11 mouse cellular contexts compared by ENCODE assay signal in the genomic region with DNA sequence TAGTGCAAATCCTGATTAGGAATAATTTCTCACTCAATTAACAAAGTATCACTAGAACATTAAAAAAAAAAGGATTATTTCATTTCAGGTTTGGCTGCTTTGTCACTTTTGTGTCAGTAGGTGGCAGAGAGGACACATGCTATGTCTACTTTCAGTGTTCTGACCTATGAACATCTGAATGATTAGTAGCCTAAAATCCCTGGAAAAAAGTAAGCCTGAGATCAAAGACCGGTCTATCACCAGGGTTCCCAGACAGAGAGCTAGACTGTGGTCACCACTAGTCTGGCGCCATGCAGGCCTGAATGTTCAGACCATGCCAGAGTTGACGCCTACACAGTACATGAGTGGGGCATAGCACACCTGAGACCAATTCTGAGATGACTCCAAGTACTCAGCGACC. TPM values are rescaled to one million over a fixed set of nuclear protein-coding genes. Genes with fewer than 3 reads are reported as not detected.
DNase-seq lines count a peak whose midpoint lies in the region; ATAC-seq and TF ChIP-seq lines count a peak whose summit lies in the region.
"Had no signal": no experiment of that assay in that cellular context is flagged by ENCODE, and none has a peak within 500 bp of the region (broad histone marks: within the 10 kb centered on the region; RNA-seq: fewer than 3 reads in every experiment).

No protein-coding gene starts in this region.

- H3K27ac ChIP-seq in intestine, embryonic 14.5 days (ENCODE audit: low read depth) = no peak overlapping the region
- no peak overlapping the region for H3K27ac ChIP-seq in intestine, embryonic 16.5 days (ENCODE audit: low read length)
- no peak overlapping the region for H3K27ac ChIP-seq in MEL (ENCODE audit: control insufficient read depth, low read depth, low read length)
- H3K27ac ChIP-seq in intestine, postnatal 0 days (ENCODE audit: low read depth, low read length) = no peak overlapping the region
- H3K27ac ChIP-seq: embryonic facial prominence, embryonic 15.5 days; heart, embryonic 13.5 days; liver, embryonic 15.5 days had no signal

- TF ChIP-seq EP300 in MEL (IDR thresholded peaks at IDR 0.05; ENCODE audit: low read depth in 1 of 2, low read length in 2 of 2) = no peak

- peak; percentile 64; the same call in 1 of the 2 replicates for ATAC-seq in intestine, embryonic 14.5 days (replicated peaks; ENCODE audit: low FRiP score, low TSS enrichment, low read depth)
- ATAC-seq in intestine, embryonic 16.5 days = no peak
- ATAC-seq in intestine, postnatal 0 days = no peak

- no peak overlapping the region for H3K4me2 ChIP-seq in intestine, embryonic 14.5 days (ENCODE audit: low read length)
- no peak overlapping the region for H3K4me2 ChIP-seq in intestine, embryonic 16.5 days (ENCODE audit: low read depth, low read length)
- no peak overlapping the region for H3K4me2 ChIP-seq in intestine, postnatal 0 days (replicated peaks; ENCODE audit: low read depth)
- H3K4me2 ChIP-seq: embryonic facial prominence, embryonic 15.5 days; heart, embryonic 13.5 days; liver, embryonic 15.5 days had no signal

- DNase-seq in intestine, embryonic 14.5 days (ENCODE audit: low spot score) = no peak
- DNase-seq in 416B (ENCODE audit: low read depth) = peak; percentile 55
- DNase-seq in MEL (ENCODE audit: low read depth, low spot score) = peak; percentile 46
- DNase-seq in spleen, adult 18-20 months = no peak
- no peak for DNase-seq in gastrocnemius, postnatal 14 days
- no peak for DNase-seq in gastrocnemius, postnatal 4 days (ENCODE audit: low spot score in 2 of 2)

- H3K9ac ChIP-seq in intestine, embryonic 14.5 days (ENCODE audit: low read length) = no peak overlapping the region
- no peak overlapping the region for H3K9ac ChIP-seq in intestine, embryonic 16.5 days (ENCODE audit: low read depth, low read length)
- H3K9ac ChIP-seq in MEL (ENCODE audit: control insufficient read depth, low read depth, low read length, poor library complexity, severe bottlenecking) = no peak overlapping the region
- no peak overlapping the region for H3K9ac ChIP-seq in intestine, postnatal 0 days (ENCODE audit: low read depth, low read length)
- H3K9ac ChIP-seq: embryonic facial prominence, embryonic 15.5 days; heart, embryonic 13.5 days; liver, embryonic 15.5 days had no signal

- H3K4me3 ChIP-seq in intestine, embryonic 14.5 days (ENCODE audit: low read depth, low read length) = no peak overlapping the region
- H3K4me3 ChIP-seq in intestine, embryonic 16.5 days (ENCODE audit: low read length) = no peak overlapping the region
- no peak overlapping the region for H3K4me3 ChIP-seq in MEL (ENCODE audit: control insufficient read depth in 1 of 2, insufficient read depth in 1 of 2, low read depth in 2 of 2, low read length in 2 of 2)
- H3K4me3 ChIP-seq in intestine, postnatal 0 days (ENCODE audit: low read depth, low read length) = no peak overlapping the region
- H3K4me3 ChIP-seq: embryonic facial prominence, embryonic 15.5 days; heart, embryonic 13.5 days; liver, embryonic 15.5 days had no signal

- no peaks in the 10 kb centered on the region for H3K27me3 ChIP-seq in intestine, embryonic 14.5 days (replicated peaks; ENCODE audit: control insufficient read depth, insufficient read depth, low read length)
- no peaks in the 10 kb centered on the region for H3K27me3 ChIP-seq in intestine, embryonic 16.5 days (replicated peaks; ENCODE audit: control insufficient read depth, insufficient read depth, low read length)
- no peaks in the 10 kb centered on the region; a peak in 1 of 4 replicates for H3K27me3 ChIP-seq in MEL (ENCODE audit: control insufficient read depth in 1 of 2, insufficient read depth in 2 of 2, low read length in 2 of 2)
- no peaks in the 10 kb centered on the region for H3K27me3 ChIP-seq in intestine, postnatal 0 days (replicated peaks; ENCODE audit: control insufficient read depth, insufficient read depth, low read length)
- H3K27me3 ChIP-seq: embryonic facial prominence, embryonic 15.5 days; liver, embryonic 15.5 days had no signal

- TF ChIP-seq POLR2A in MEL (IDR thresholded peaks at IDR 0.05; ENCODE audit: control insufficient read depth in 1 of 2, insufficient read depth in 1 of 2, low read depth in 1 of 2, low read length in 2 of 2, poor library complexity in 1 of 2) = no peak

- intact Hi-C loops in gastrocnemius, postnatal 14 days (cut with DNase I; ENCODE audit: low total_unique reads) = loop anchor here (5.0 kb wide), 1 partner anchor 159 kb away; the partner anchor contains the start of gene Gm8251

- no peaks in the 10 kb centered on the region for H3K79me2 ChIP-seq in MEL (ENCODE audit: control insufficient read depth, insufficient read depth, low read length, poor library complexity)

- no peaks in the 10 kb centered on the region for H3K9me3 ChIP-seq in intestine, embryonic 14.5 days (ENCODE audit: control insufficient read depth, low read length)
- H3K9me3 ChIP-seq in intestine, embryonic 16.5 days (ENCODE audit: control insufficient read depth, low read length) = no peaks in the 10 kb centered on the region
- H3K9me3 ChIP-seq in MEL (replicated peaks; ENCODE audit: insufficient read depth, low read length) = no peaks in the 10 kb centered on the region
- no peaks in the 10 kb centered on the region for H3K9me3 ChIP-seq in intestine, postnatal 0 days (ENCODE audit: control insufficient read depth)
- H3K9me3 ChIP-seq: embryonic facial prominence, embryonic 15.5 days; heart, embryonic 13.5 days; liver, embryonic 15.5 days had no signal

- peak; percentile 92 for TF ChIP-seq RAD21 in MEL (IDR thresholded peaks at IDR 0.05; ENCODE audit: low read depth, low read length)

- no peaks in the 10 kb centered on the region; the same call in 1 of the 2 replicates for H3K4me1 ChIP-seq in intestine, embryonic 14.5 days (replicated peaks; ENCODE audit: control insufficient read depth, insufficient read depth, low read length)
- H3K4me1 ChIP-seq in intestine, embryonic 16.5 days (ENCODE audit: control insufficient read depth, insufficient read depth, low read length) = 0 out of 2 replicates have a peak, but pooled peaks cover 3% of the 10 kb centered on the region
- no peaks in the 10 kb centered on the region for H3K4me1 ChIP-seq in MEL (ENCODE audit: control insufficient read depth in 1 of 2, insufficient read depth in 2 of 2, low read length in 2 of 2)
- no peaks in the 10 kb centered on the region for H3K4me1 ChIP-seq in intestine, postnatal 0 days (replicated peaks; ENCODE audit: control insufficient read depth, insufficient read depth, low read length)
- H3K4me1 ChIP-seq: liver, embryonic 15.5 days had no signal

- TF ChIP-seq CTCF in MEL (IDR thresholded peaks at IDR 0.05 in 2 of 3, conservative IDR thresholded peaks at IDR 0.05 in 1 of 3; ENCODE audit: control insufficient read depth in 1 of 3, insufficient read depth in 1 of 3, low read depth in 2 of 3, low read length in 3 of 3, poor library complexity in 1 of 3, severe bottlenecking in 1 of 3) = peak; percentile 24 to 87 (median 72); a peak in 5 of 6 replicates
- TF ChIP-seq CTCF in intestine, postnatal 0 days (IDR thresholded peaks at IDR 0.05; ENCODE audit: low read depth) = peak; percentile 88

- 77% methylated on average over 4 of the region's 4 CpGs for WGBS in intestine, embryonic 14.5 days
- WGBS in intestine, embryonic 16.5 days = 71% methylated on average over 4 of the region's 4 CpGs
- WGBS in intestine, postnatal 0 days = 68% methylated on average over 4 of the region's 4 CpGs

- H3K36me3 ChIP-seq in intestine, embryonic 14.5 days (ENCODE audit: control insufficient read depth, insufficient read depth, low read length) = no peaks in the 10 kb centered on the region
- H3K36me3 ChIP-seq in intestine, embryonic 16.5 days (ENCODE audit: control insufficient read depth, insufficient read depth, low read length) = no peaks in the 10 kb centered on the region
- H3K36me3 ChIP-seq in MEL (ENCODE audit: control insufficient read depth in 1 of 2, insufficient read depth in 2 of 2, low read length in 2 of 2) = no peaks in the 10 kb centered on the region
- H3K36me3 ChIP-seq in intestine, postnatal 0 days (ENCODE audit: control insufficient read depth, insufficient read depth) = no peaks in the 10 kb centered on the region
- H3K36me3 ChIP-seq: embryonic facial prominence, embryonic 15.5 days; heart, embryonic 13.5 days; liver, embryonic 15.5 days had no signal

TF ChIP-seq in MEL, 35 proteins besides CTCF, POLR2A, EP300 and RAD21 (continues in another document):
- no peak for TF ChIP-seq ZKSCAN1 (IDR thresholded peaks at IDR 0.05; ENCODE audit: low read depth, low read length)
- no peak for TF ChIP-seq MAZ (IDR thresholded peaks at IDR 0.05; ENCODE audit: low read depth, low read length)
- no peak for TF ChIP-seq RCOR1 (IDR thresholded peaks at IDR 0.05; ENCODE audit: low read depth, low read length)
- no peak for TF ChIP-seq NRF1 (IDR thresholded peaks at IDR 0.05; ENCODE audit: insufficient read depth, low read depth, low read length, poor library complexity, severe bottlenecking)
- no peak for TF ChIP-seq CHD1 (IDR thresholded peaks at IDR 0.05; ENCODE audit: low read depth, low read length)
- no peak for TF ChIP-seq E2F4 (IDR thresholded peaks at IDR 0.05; ENCODE audit: borderline replicate concordance, low read depth, low read length)
- no peak for TF ChIP-seq ETS1 (IDR thresholded peaks at IDR 0.05; ENCODE audit: low read depth, low read length)
- no peak for TF ChIP-seq CHD2 (IDR thresholded peaks at IDR 0.05; ENCODE audit: low read length)
- TF ChIP-seq MEF2A (IDR thresholded peaks at IDR 0.05; ENCODE audit: extremely low read depth, insufficient replicate concordance, low read depth, low read length, poor library complexity, severe bottlenecking) = no peak
- TF ChIP-seq POLR2AphosphoS2 (IDR thresholded peaks at IDR 0.05; ENCODE audit: low read length) = no peak
- peak; percentile 72 for TF ChIP-seq ZC3H11A (IDR thresholded peaks at IDR 0.05; ENCODE audit: low read depth, low read length)
- peak; percentile 82 for TF ChIP-seq ZNF384 (IDR thresholded peaks at IDR 0.05; ENCODE audit: low read depth, low read length)
- no peak for TF ChIP-seq USF1 (IDR thresholded peaks at IDR 0.05; ENCODE audit: low read depth, low read length)
- no peak for TF ChIP-seq USF2 (IDR thresholded peaks at IDR 0.05; ENCODE audit: borderline replicate concordance in 1 of 2, insufficient read depth in 1 of 2, low read depth in 1 of 2, low read length in 2 of 2)
- TF ChIP-seq JUND (IDR thresholded peaks at IDR 0.05; ENCODE audit: low read depth, low read length) = no peak

RNA-seq across cellular contexts. Expression of gene Tpp2, which starts 30.6 kb away (rescaled TPM):
- 59.6 and 64.2 TPM in 2 replicates for polyA plus RNA-seq in intestine, embryonic 14.5 days (2014; fragmentation: Nextera tagmentation; extraction: Ambion mirVana)
- 51.1 and 52.8 TPM in 2 replicates for polyA plus RNA-seq in intestine, embryonic 16.5 days (2015; fragmentation: Nextera tagmentation; extraction: Ambion mirVana)
- total RNA-seq in MEL (2012; rRNA removed) = 47.4 and 52.0 TPM in 2 replicates
- 10 to 100 TPM in 1 of 2 experiments, not detected in 1; 41.1 TPM for polyA plus RNA-seq in MEL (2012; ENCODE audit: insufficient read depth in 1 of 2, insufficient read length in 2 of 2, low read depth in 1 of 2, low replicate concordance in 2 of 2, missing spikeins in 1 of 2)
- 18.8 and 20.5 TPM in 2 replicates for polyA plus RNA-seq in intestine, postnatal 0 days (2015; fragmentation: Nextera tagmentation; extraction: Ambion mirVana)
- 10 to 100 TPM; 31.5 to 35.0 TPM for total RNA-seq in gastrocnemius, postnatal 14 days (2021)
- total RNA-seq in gastrocnemius, postnatal 4 days (2021) = 10 to 100 TPM; 46.8 to 52.8 TPM

Comparison
In these comparisons a context has a peak if more than half of its experiments do, and no peak if none do; other contexts are left out.
1. DNase-seq: peak in 416B (single experiment) and MEL (single experiment); none in intestine, embryonic 14.5 days (single experiment), spleen, adult 18-20 months (0 of 2), gastrocnemius, postnatal 14 days (single experiment) and gastrocnemius, postnatal 4 days (0 of 2).